Mouse (Mus musculus) E14TG2a.4 (cell line): ENCODE measurements around the gene Osmr.

Experiments used
- CTCF ChIP-seq: conservative IDR thresholded peaks from 2 replicates; pipeline ENCODE4 v1.5.1; 2014; ENCODE audit warnings: low read length
- NANOG ChIP-seq: IDR thresholded peaks from 2 replicates; pipeline ENCODE4 v1.6.1; 2014; ENCODE audit warnings: borderline replicate concordance, low read length, mixed read lengths
- POU5F1 ChIP-seq: IDR thresholded peaks from 2 replicates; pipeline ENCODE4 v1.6.1; 2014; ENCODE audit warnings: low read length, borderline replicate concordance

DNA sequence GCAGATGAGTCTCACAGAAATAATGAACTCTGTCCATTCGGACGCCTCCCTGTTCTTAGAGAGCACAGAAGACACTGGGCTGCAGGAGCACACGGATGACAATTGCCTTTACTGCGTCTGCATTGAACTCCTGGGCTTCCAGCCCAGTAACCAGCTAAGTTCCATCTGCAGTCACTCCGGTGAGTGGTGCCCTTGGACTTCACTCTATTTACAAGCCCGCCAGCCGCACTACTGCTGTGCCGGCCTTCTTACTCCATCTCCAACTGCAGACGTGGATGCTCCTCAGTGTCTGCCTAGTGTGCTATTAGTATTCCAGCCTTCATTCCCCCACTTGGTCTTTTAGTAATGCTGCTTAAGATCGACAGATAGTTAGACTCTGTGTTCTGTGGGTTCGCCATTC is 83.1 kb downstream of the Osmr start:
- no peak for TF ChIP-seq CTCF
- TF ChIP-seq POU5F1 = no peak
- TF ChIP-seq NANOG = no peak
